Mouse (Mus musculus) frontal cortex, postnatal 25 days (tissue): ENCODE results near the gene Cilp2.

Experiments used
- DNase-seq, 2 experiments: peaks; one replicate each; pipeline ENCODE4 v3.0.0; 2022; ENCODE audit warnings: low spot score in 2 of 2

Gene Cilp2

DNA sequence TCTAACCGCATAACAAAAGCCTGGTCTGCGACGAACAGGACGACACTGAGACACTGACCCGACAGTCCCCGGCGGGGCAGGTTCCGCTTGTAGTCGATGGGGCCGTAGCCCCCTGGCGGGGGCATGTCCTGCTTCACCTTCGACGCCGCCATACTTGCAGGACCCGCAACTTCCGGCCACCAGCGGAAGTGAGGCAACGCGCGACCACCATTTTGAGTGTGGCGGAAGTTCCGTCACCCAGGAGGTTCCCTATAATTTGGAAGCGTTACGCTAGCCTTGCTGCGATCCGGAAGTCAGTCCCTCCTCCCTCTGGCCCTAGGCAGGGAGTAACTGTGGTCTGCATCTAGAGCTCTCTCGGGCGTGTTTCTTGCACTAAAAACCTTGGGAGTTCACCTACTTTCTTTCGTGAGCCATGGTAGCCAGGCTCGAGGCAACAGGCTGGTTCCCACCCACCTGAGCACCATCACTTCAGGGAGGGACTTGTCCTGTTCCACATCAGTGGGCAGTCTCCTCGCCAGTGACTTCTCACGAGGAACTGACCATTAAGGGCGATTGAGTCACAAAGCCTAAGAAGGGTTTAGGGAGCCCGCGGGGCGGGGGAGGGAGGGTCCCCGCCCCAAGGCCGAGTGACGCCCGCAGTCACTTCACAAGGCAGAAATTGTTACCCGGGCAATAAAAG is 14.1 kb upstream of the Cilp2 start:
- peak; percentile 95 to 97 for DNase-seq

GRCm38 (mm10) chr8:69900895-69901451 is 13.5 kb upstream of the Cilp2 start:
- DNase-seq: no peak

- DNase-seq: no peak
These were observed 12.4 kb upstream of the Cilp2 start for GRCm38 (mm10) chr8:69899876-69900275.

DNA sequence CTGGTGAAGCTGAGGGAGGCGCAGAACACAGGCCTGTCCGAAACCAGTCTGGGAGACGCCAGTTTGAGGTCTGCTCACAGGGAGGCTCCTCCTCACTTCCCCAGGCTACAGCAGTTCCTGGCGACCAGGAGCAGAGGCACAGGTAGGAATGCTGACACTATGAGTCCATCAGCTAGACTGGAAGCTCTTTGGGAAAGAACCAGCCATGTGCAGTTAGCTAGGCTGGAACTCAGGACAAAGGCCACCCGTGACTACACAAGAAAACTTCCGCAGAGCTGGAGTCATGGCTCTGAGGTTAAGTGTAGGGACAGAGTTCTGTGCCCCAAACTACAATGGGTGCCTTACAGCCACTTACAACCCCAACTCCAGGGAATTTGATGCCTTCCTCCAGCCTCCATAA is 10.4 kb upstream of the Cilp2 start:
- no peak for DNase-seq

DNA sequence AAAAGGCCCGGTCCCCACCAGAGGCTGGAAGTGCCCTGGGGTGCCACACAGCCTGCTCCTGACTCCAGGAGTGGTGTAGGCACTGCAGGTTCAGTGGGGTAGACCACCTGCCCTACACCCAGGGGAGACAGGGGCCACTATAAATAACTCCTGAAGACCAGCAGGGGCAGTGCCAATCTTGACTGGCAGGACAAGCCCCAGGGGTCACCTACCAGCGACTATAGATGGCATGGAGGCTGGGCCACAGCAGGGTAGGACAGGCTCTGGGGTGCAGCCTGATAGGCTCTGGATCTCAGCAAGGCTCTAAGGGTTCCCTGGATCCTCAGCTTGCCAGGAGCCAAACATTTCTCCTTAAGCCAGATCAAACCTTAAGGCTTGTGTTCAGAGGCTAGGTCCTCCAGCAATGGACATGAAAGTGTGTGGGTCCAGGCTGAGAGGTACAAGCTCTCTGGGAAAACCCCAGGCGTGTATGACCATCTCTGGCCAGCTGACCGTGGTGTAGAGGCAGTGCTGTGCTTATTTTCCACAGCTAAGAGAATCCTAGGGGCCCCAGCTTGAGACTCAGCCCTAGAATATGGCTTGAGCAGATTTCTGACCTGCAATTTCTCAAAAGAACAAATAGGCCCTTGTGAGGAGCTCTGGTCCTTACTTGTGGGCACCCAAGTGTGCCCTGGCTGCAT is 8.4 kb upstream of the Cilp2 start:
- no peak for DNase-seq

DNA sequence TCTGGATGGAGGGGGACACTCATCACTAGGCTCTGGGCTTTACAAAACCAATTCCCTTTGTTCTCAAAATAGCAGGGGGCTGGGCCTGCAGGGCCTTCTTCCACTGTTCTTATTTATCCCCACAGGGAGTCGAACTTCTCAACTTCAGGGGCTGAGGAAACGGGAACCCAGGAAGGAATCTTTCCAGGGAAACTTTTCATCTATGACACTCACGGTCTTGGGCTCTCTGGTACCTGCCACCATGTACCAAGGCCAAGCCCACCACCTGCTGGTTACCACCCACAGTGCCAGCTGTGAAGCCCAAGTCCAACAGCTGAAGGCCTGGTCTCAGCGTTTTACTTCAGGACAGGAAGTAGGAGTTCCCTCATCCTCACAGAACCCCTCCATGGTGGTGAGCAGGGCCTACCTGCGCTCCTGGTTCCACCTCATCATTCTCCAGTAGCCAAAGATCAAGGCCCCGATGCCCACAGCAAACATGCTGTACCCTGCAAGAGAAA is 7.4 kb upstream of the Cilp2 start:
- DNase-seq: no peak

DNA sequence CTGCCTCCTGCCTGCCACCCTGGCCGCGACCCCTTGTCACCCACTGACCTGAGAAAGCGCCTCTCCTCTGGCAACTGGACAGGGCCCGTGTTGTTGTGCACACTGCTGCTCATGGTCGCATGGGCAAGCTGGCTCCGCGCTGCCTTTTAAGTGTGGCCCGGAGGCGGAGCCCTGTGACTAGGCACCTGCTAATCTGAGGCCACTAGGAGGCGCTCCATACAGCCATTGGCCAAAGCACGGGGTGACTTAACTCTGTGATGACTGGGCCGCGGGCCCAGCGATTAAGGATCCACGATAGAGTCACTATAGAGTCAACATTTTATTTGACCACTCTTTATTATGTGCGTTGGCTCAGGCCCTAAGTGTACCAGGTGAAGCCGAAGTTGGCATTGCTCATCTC is 6.4 kb upstream of the Cilp2 start:
- DNase-seq: peak in 1 of 2 experiments; percentile 45

DNA sequence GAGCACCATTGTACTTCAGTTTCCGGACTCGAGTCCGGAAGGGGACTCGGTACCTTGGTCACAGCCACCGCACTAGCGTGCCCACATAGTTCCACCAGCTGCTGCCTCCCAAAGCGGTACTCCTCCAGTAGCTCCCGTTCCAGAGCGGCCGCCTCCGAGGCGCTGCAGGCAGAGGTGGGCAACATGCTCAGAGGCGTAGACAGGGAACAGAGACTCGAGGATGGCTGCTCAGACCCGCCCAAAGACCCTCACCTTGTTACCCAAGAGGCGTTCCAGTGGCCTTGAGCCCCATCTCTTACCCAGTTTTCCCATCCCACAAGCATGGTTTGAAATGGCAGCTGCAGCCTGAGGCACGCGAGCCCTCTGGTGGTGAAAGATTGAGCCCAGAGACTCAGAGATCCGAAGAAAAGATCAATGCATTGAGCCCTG is 3.3 kb upstream of the Cilp2 start:
- peak; percentile 53 to 57 for DNase-seq

- no peak for DNase-seq
These were observed 1.4 kb upstream of the Cilp2 start for GRCm38 (mm10) chr8:69888902-69889301.

- no peak for DNase-seq
These were observed 868 bp upstream of the Cilp2 start for GRCm38 (mm10) chr8:69888244-69888866.

DNA sequence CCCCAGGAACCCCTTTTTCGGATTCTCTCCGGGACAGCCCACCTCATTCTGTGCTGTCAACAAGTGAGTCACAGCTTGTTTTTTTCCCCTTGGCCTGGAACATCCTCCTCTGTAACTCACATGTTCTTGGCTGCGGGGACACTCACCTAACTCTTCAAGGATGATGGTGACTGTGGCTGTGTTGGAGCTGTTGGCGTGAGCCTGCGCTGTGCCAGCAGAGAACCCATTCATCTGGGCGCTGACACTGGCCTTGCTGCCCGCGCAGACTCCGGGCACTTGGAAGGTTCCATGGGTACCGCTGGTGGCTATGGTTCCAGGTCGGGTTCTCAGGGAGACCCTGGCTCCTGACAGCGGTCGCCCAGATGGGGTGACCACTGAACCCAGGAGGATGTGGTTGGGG is 3.3 kb downstream of the Cilp2 start:
- no peak for DNase-seq

DNA sequence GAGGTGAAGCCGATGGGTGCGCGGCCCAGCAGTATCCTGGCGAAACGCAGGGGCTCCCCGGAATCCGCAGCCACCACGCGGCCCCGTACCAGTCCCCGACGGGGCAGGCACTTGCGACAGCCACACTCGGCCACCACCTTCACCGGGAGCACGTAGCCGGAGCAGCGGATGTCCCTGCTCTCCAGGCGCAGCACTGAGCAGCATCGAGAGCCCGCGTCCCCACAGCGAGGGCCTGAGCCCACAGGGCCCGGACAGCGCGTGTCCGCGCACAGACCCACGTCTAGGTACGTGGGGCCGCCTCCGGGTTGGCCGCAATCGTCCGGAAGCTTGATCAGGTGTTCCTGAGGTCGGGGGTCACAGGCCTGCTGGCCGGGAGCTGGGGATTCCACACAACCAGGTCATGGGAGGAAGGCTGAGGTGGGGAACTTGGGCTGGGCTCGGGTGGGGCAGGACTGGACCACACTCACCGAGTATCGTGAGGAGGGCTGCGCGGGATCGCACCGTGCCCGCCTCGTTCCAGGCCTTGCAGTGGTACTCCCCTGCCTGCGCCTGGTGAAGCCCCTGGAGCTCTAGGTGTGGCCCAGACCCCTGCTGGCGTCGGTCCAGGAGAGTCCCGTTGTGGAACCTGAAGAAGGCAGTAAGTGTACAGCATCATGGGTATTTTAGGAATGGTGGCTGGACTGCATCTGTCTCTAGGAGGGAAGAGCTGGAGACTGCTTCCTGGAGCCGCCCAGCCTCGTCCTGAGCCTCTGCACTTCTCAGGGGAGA is 4.5 kb downstream of the Cilp2 start:
- DNase-seq: no peak

GRCm38 (mm10) chr8:69882021-69882756 is 5.3 kb downstream of the Cilp2 start:
- no peak for DNase-seq

GRCm38 (mm10) chr8:69881261-69881865 is 6.1 kb downstream of the Cilp2 start:
- DNase-seq: no peak

DNA sequence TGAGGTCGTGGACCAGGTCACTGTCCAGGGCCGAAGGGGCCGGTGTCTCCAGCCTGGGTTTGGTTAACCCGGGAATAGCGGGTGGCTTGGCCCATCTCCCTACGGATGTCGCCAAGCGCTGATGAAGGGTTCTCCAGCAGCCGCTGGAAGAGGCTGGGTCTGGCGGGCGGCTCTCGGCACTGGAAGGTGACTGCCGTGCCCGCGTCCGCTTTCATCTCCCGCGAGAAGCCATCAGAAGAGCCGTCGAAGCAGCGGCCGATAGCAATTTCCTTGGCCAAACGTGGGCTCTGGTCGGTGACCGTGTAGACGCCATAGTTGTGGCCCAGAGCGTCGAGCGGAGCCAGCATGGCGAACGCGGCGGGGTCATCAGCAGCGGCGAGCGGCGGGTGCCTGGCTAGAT is 6.6 kb downstream of the Cilp2 start:
- no peak for DNase-seq

DNA sequence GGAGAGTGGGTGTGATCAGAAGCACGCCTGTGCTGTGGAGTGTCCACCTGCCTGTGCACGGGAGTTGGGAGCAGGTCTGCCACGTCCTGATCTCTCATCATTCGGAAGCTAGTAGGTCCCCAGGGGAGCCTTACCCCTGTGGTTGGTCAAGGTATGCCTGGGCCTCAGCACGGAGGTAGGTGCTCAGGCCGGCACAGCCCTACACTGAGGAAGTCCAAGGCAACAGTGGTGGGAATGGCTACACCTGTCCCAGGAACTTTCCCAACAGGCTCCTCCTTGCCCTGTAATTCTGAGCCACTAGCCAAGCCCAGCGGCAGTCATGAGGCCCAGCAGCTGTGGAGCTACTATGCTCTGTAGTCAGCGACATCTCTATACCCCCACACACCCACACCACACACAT is 7.8 kb downstream of the Cilp2 start:
- DNase-seq: no peak

GRCm38 (mm10) chr8:69877992-69878391 is 9.5 kb downstream of the Cilp2 start:
- DNase-seq: no peak

- no peak for DNase-seq
These were observed 10.1 kb downstream of the Cilp2 start for GRCm38 (mm10) chr8:69877396-69877795.

- DNase-seq: no peak
These were observed 10.5 kb downstream of the Cilp2 start for GRCm38 (mm10) chr8:69876967-69877366.

DNA sequence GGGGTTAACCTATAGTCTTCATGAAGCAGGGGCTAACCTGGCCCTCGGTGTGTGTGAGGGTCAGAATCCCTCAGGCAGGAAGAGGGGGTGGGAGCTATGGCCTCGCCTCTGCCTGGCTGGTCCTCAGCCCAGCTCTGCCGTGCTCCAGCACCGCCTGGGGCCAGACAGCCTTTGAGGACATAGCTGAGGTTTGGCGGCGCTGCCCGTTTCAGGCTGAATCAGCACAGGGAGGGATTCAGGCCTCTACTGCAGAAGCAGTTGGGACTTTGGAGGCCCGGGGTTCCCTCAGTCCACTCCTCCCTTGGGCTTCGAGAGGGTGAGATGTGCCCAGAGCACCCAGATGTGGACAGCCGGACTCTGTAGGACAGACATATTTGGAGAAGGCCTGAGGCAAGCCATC is 11.4 kb downstream of the Cilp2 start:
- DNase-seq: no peak

DNA sequence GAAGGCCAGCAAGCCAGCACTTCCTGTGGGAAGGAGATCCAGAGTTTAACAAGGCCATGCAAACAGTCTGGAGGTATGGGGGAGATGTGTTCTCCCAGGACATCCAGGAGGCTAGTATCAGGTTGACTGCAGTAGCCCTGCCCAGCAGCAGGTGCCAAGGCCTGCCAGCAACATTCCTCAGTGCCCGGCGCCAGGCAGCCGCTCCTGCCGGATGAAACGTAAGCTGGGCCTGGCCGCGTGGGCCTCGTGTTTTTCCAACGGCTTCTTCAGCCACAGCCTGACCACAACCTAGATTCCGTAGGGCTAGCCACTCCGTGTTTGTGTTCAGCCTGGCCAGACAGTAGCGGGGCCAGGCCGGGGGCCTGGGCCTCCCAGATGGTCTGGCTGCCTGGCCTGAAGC is 12.8 kb downstream of the Cilp2 start:
- no peak for DNase-seq
